Mouse (Mus musculus) olfactory bulb, adult 2 months (tissue): ENCODE results near the gene Nlrp9c.
"Not testable (repeated sequence)": the region's sequence is repeated elsewhere in the genome, so short reads cannot be mapped to it uniquely, and the experiment has no call there.

Experiments used
- CTCF ChIP-seq: fragments of 200-500 bp; IDR thresholded peaks from 2 replicates; pipeline ENCODE4 v1.5.1; 2012; ENCODE audit warnings: low read depth, mild to moderate bottlenecking, low read length, moderate library complexity; ENCODE audit not compliant: insufficient read depth
- POLR2A ChIP-seq: fragments of 200-500 bp; IDR thresholded peaks from 2 replicates; pipeline ENCODE4 v1.6.1; 2012; ENCODE audit warnings: mild to moderate bottlenecking, low read depth, low read length, moderate library complexity; ENCODE audit not compliant: insufficient read depth

- TF ChIP-seq CTCF, POLR2A: not testable (repeated sequence)
These were observed 87.7 kb downstream of the Nlrp9c start for GRCm38 (mm10) chr7:26315809-26316208.
